Mouse (Mus musculus) E14TG2a.4 (cell line): ENCODE measurements around the gene Ankfn1.

Experiments
- H3K27me3 ChIP-seq: 2 replicates; pipeline ENCODE4 v1.6.1; 2014; ENCODE audit warnings: low read length, control low read depth; ENCODE audit not compliant: insufficient read depth
- H3K36me3 ChIP-seq: 2 replicates; pipeline ENCODE4 v1.6.1; 2014; ENCODE audit warnings: low read length, control low read depth; ENCODE audit not compliant: insufficient read depth
- H3K4me1 ChIP-seq: replicated peaks from 2 replicates; pipeline ENCODE4 v1.6.1; 2014; ENCODE audit warnings: low read depth, low read length, control low read depth
- H3K4me3 ChIP-seq: replicated peaks from 2 replicates; pipeline ENCODE4 v1.5.1; 2014; ENCODE audit warnings: mild to moderate bottlenecking, low read length
- H3K9me3 ChIP-seq: 2 replicates; pipeline ENCODE4 v1.6.1; 2014; ENCODE audit warnings: low read length, control low read depth
- CTCF ChIP-seq: conservative IDR thresholded peaks from 2 replicates; pipeline ENCODE4 v1.5.1; 2014; ENCODE audit warnings: low read length
- NANOG ChIP-seq: IDR thresholded peaks from 2 replicates; pipeline ENCODE4 v1.6.1; 2014; ENCODE audit warnings: borderline replicate concordance, low read length, mixed read lengths
- POU5F1 ChIP-seq: IDR thresholded peaks from 2 replicates; pipeline ENCODE4 v1.6.1; 2014; ENCODE audit warnings: low read length, borderline replicate concordance

Ankfn1 gene

DNA sequence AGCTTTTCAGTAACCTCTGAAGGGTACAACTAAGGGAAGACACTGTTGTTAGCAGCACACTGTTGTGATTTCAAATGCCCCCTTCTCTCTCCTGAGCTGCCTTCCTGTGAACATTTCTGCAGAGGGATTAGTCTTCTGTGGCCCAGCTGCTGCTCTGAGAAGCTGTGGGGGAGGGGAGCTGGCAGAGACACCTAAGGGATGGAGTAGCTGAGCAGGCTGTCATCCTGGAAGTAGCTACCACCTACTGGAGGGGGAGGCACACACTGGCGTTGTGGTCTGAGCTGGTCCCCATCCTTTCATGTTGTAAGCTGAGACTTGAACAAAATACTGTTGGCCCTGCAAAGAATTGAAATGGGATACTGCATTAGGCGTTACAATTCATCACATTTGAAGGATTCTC lies 324.6 kb downstream of the Ankfn1 start:
- H3K4me1 ChIP-seq = no peaks in the 10 kb centered on the region
- no peak overlapping the region for H3K4me3 ChIP-seq
- H3K36me3 ChIP-seq = no peaks in the 10 kb centered on the region
- TF ChIP-seq POU5F1 (no peak), CTCF (no peak), NANOG (no peak)
- H3K9me3 ChIP-seq = no peaks in the 10 kb centered on the region
- H3K27me3 ChIP-seq = no peaks in the 10 kb centered on the region; the same call in 1 of the 2 replicates

DNA sequence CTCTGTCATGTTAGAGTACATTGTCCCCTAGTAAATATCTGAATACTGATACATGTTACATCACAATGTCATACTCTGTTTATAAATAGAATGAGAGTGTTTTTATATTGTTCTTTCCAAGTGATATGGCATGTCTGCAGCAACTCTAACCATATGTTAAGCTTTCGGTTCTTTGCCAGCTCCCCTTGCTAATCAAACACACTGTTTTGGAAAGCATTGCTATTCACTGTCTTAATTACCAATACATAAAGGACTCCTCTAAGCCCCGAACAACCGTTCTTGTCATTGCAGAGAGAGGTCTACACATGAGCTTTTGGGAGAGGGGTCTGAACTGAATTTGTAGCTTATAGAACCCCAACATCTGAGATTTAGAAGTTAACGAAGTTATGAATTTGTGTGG lies 327.0 kb downstream of the Ankfn1 start:
- no peaks in the 10 kb centered on the region for H3K9me3 ChIP-seq
- H3K4me3 ChIP-seq = no peak overlapping the region
- no peaks in the 10 kb centered on the region for H3K4me1 ChIP-seq
- TF ChIP-seq POU5F1 (no peak), NANOG (no peak), CTCF (no peak)
- H3K36me3 ChIP-seq = no peaks in the 10 kb centered on the region
- peaks cover 4% of the 10 kb centered on the region; the same call in 1 of the 2 replicates for H3K27me3 ChIP-seq

DNA sequence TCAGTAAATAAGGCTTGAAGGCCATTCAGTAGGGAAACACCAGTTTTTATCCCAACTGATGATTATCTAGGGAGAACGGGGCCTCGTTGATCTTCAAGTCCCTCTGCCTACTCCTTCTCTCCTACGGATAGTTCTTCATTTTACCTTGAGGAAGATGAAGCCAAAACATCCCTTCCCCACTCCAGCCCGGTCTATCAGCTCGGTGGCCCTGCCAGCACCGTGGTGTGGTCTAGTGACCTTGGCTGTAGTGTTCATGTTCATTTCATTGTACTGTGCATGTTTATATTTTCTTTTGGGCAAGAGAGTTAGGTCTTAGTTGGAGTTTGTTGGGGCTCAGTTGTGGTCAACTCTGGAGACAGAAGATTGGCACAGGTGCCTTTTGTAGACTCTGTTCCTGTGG lies 328.5 kb downstream of the Ankfn1 start:
- TF ChIP-seq NANOG = no peak
- no peak for TF ChIP-seq CTCF
- no peak for TF ChIP-seq POU5F1
- no peak overlapping the region for H3K4me3 ChIP-seq
- H3K9me3 ChIP-seq = no peaks in the 10 kb centered on the region
- peaks cover 4% of the 10 kb centered on the region; the same call in 1 of the 2 replicates for H3K27me3 ChIP-seq
- H3K36me3 ChIP-seq = no peaks in the 10 kb centered on the region
- H3K4me1 ChIP-seq = no peaks in the 10 kb centered on the region

DNA sequence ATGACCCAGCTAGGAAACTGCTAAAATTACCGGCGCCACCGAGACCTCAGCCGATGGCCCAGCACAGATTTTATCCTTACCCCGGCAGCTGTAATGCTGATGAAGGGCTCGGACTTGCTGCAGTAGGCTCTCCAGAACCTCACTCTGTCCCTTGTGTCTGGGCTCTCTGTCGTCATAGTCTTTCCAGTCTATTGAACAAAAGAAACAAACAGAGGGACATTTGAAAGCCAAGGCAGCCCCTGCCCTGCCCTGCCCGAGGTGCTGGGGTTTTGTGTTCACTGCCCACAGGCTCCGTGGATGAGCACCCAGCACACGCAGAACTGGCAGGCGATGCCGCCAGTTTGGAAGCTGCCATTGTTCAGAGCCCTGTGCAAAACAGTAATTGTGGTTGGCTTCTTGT lies 330.0 kb downstream of the Ankfn1 start:
- no peak for TF ChIP-seq NANOG
- TF ChIP-seq CTCF = no peak
- no peak for TF ChIP-seq POU5F1
- no peaks in the 10 kb centered on the region for H3K36me3 ChIP-seq
- H3K27me3 ChIP-seq = peaks cover 4% of the 10 kb centered on the region; the same call in 1 of the 2 replicates
- no peaks in the 10 kb centered on the region for H3K9me3 ChIP-seq
- H3K4me1 ChIP-seq = no peaks in the 10 kb centered on the region
- H3K4me3 ChIP-seq = no peak overlapping the region

DNA sequence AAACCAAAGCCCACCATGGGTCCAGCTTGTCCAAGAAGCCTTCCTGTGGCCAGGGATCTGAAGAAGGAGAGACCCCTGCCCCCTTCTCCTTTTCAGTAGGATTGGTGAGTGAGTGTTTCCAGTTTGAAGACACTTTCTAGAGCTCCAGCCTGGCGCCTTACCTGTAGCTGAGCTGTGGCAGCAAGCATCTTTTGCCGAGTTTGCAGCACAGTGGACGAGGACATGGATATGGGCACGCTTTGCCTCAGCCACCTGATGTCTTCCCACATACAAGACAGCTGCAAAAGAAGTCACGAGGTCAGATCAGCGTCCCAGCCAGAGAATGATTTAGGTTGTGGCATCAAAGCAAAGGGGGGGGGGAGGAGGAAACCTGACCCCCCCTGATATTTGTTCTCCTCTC lies 336.9 kb downstream of the Ankfn1 start:
- Histone ChIP-seq H3K4me1 (no peaks in the 10 kb centered on the region), H3K36me3 (no peaks in the 10 kb centered on the region), H3K9me3 (no peaks in the 10 kb centered on the region), H3K27me3 (no peaks in the 10 kb centered on the region), H3K4me3 (no peak overlapping the region)
- no peak for TF ChIP-seq CTCF
- no peak for TF ChIP-seq POU5F1
- no peak for TF ChIP-seq NANOG

DNA sequence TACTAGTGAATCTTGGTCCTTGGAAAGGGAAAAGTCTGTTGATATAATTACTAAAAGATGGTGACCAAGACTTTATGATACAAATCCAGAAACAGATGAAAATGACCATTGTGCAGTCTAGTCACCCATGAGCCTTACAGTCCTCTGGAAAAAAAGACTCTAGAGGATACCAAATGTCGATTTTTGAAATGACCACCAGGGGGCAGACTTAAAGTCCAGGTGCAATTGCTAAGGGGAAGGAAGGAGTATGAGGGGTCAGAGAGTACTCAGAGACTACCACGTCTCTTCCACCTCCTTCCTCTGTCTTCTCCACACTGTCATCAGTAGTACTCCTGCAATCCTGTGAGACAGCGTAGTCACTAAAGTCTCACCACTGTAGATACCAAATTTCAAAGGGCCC lies 353.1 kb downstream of the Ankfn1 start:
- peak; percentile 39 for TF ChIP-seq CTCF
- TF ChIP-seq NANOG = no peak
- Histone ChIP-seq H3K4me3 (no peak overlapping the region), H3K4me1 (no peaks in the 10 kb centered on the region), H3K27me3 (no peaks in the 10 kb centered on the region; the same call in 1 of the 2 replicates), H3K9me3 (no peaks in the 10 kb centered on the region), H3K36me3 (no peaks in the 10 kb centered on the region)

DNA sequence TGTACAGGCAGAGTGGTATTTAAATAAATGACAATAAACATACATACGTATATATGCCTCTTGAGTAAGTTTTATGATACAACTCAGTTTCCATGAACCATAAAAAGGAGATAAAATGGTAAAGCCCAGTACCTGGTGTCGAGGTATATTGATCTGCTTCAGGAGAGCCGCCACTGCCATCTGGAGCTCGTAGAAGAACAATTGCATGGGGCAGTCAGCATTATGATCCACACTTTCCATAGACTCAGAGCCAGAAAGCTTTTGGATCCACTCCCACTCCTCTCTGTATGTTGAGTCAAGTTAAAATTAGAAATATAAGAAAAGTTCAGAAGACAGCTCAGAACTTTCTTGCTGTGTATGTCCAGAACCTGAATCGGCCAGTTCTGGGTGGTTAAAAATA lies 354.8 kb downstream of the Ankfn1 start:
- H3K4me1 ChIP-seq = no peaks in the 10 kb centered on the region
- H3K9me3 ChIP-seq = no peaks in the 10 kb centered on the region
- no peaks in the 10 kb centered on the region; the same call in 1 of the 2 replicates for H3K27me3 ChIP-seq
- H3K4me3 ChIP-seq = no peak overlapping the region
- TF ChIP-seq NANOG (no peak), POU5F1 (no peak), CTCF (no peak)
- no peaks in the 10 kb centered on the region for H3K36me3 ChIP-seq

DNA sequence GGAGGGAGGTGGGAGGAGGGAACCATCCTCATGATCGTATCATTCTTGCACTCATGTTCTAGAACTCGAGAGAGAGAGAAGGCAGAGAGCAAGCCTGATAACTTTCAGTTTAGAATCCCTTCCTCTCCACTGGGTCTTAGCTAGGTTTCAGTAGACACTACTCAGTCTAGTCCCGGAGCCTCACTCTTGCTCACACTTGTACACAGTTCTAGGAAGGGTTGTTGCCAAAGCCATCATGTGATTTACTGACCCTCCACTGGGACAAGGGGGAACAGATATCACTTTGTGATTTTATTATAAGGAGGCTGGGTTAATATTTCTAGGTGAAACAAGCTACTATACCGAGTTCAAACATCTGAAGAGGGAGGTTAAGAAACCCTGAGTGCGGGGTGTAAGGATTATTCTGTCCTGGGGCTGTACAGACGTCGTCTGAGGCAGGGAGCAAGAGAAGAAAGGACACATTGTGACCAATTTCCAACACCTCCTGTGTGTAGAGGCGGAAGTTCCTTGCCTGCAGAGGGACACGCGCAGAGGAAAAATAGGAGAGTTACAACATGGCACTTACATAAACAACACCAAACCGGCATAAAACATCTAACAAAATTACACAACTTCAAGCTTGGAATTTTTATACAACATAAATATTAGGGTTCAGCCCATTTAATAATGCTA lies 356.6 kb downstream of the Ankfn1 start:
- Histone ChIP-seq H3K9me3 (no peaks in the 10 kb centered on the region), H3K4me1 (no peaks in the 10 kb centered on the region), H3K36me3 (no peaks in the 10 kb centered on the region), H3K27me3 (peaks cover 3% of the 10 kb centered on the region; the same call in 1 of the 2 replicates), H3K4me3 (no peak overlapping the region)
- TF ChIP-seq CTCF (no peak), POU5F1 (no peak), NANOG (no peak)

DNA sequence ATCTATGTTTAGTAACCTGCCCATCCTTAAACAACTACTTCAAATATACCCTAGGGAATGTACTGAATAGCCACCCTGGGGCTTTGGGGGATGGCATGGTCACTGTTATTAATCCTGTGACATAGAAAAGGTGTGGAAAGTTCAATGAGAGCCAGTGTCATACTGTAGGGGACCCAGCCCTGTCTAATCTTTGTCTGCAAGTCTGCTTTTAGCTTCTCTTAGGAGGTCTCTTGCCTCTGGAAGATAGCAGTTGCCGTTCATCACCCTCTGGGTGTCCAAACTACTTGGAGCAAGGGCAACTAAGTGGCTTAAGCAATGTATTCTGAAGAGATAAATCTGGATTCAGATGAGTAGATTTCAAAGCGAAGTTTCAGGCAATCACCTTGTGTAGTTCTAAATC lies 357.6 kb downstream of the Ankfn1 start:
- Histone ChIP-seq H3K27me3 (peaks cover 3% of the 10 kb centered on the region; the same call in 1 of the 2 replicates), H3K4me1 (no peaks in the 10 kb centered on the region), H3K36me3 (no peaks in the 10 kb centered on the region), H3K9me3 (no peaks in the 10 kb centered on the region; the same call in 1 of the 2 replicates), H3K4me3 (no peak overlapping the region)
- TF ChIP-seq NANOG (no peak), POU5F1 (no peak), CTCF (no peak)
